Mouse (Mus musculus) CH12.LX (cell line): ENCODE results near the gene Nfu1.

Experiments
- CTCF ChIP-seq, 2 experiments: IDR thresholded peaks in 1 of 2; conservative IDR thresholded peaks in 1 of 2; 2 replicates each; pipeline ENCODE4 v1.5.1; 2011 to 2012; ENCODE audit warnings: low read depth in 2 of 2, low read length in 2 of 2, improper control_type of control experiment in 1 of 2, inconsistent platforms in 1 of 2, mild to moderate bottlenecking in 1 of 2, moderate library complexity in 1 of 2
- GABPA ChIP-seq: IDR thresholded peaks from 2 replicates; pipeline ENCODE4 v1.6.1; 2012; ENCODE audit warnings: low read depth, low read length, improper control_type of control experiment, inconsistent platforms; ENCODE audit not compliant: insufficient replicate concordance
- MAX ChIP-seq: IDR thresholded peaks from 2 replicates; pipeline ENCODE4 v1.6.1; 2011; ENCODE audit warnings: low read length, improper control_type of control experiment
- NRF1 ChIP-seq: IDR thresholded peaks from 2 replicates; pipeline ENCODE4 v1.6.1; 2014; ENCODE audit warnings: low read depth, mild to moderate bottlenecking, inconsistent platforms, low read length, improper control_type of control experiment, moderate library complexity
- USF1 ChIP-seq: IDR thresholded peaks from 2 replicates; pipeline ENCODE4 v1.6.1; 2014; ENCODE audit warnings: low read depth, mild to moderate bottlenecking, inconsistent platforms, low read length, improper control_type of control experiment

DNA sequence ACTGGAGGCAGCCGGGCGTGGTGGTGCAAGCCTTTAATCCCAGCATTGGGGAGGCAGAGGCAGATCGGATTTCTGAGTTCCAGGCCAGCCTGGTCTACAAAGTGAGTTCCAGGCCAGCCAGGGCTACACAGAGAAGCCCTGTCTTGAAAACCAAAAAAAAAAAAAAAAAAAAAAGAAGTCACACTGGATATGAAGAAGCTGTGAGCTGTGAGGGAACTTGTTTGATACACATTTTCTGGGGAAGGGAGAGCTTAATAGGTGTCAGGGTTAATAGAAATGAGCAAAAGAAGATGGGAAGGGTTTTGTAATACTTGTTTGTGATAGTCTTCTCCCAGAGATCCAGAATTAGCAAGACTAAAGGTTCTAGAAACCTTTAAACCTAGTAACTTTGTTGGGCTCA is 36.5 kb downstream of the Nfu1 start:
- TF ChIP-seq USF1 = no peak
- TF ChIP-seq GABPA = no peak
- TF ChIP-seq NRF1 = no peak
- TF ChIP-seq MAX = no peak
- TF ChIP-seq CTCF (conservative IDR thresholded peaks at IDR 0.05 in 1 of 2, IDR thresholded peaks at IDR 0.05 in 1 of 2; ENCODE audit: low read depth in 2 of 2, low read length in 2 of 2) = no peak
